Mouse (Mus musculus): ENCODE results near the gene Ak5. TPM values are rescaled to one million over a fixed set of nuclear protein-coding genes. Genes with fewer than 3 reads are reported as not detected.
"Not testable (repeated sequence)": the region's sequence is repeated elsewhere in the genome, so short reads cannot be mapped to it uniquely, and the experiment has no call there.

Gene Ak5
- total RNA-seq, 2 experiments from 2014 or later: 109 to 125 TPM

GRCm38 (mm10) chr3:152467312-152467711 is 200.8 kb downstream of the Ak5 start:
- intact Hi-C loops (cut with DNase I): no loop called here
- no peak for DNase-seq (ENCODE audit: low spot score in 2 of 2)

- intact Hi-C loops (cut with DNase I): no loop called here
- no peak for DNase-seq (ENCODE audit: low spot score in 2 of 2)
These were observed 201.3 kb downstream of the Ak5 start for GRCm38 (mm10) chr3:152466849-152467248.

- intact Hi-C loops (cut with DNase I): no loop called here
- DNase-seq (ENCODE audit: low spot score in 2 of 2): no peak
These were observed 202.8 kb downstream of the Ak5 start for GRCm38 (mm10) chr3:152465338-152465737.

DNA sequence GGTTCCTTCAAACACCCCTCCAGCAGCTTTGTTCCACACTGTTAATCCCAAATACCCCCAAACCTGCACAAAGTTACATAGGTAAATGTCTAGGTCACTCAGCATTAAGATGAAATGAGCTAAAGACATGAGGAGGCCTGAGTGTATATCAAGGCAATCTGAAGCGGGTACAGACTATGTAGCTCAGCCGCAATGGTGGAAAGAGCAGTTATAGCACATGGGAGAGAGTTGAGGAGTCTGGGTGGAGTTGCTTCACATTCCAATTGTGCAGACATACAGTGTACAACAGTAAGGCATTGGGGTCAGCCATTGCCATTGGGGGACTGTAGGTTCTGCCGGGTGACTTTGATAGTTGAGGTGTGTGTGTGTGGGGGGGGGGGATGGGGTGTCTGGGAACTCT is 203.7 kb downstream of the Ak5 start:
- intact Hi-C loops (cut with DNase I): no loop called here
- DNase-seq (ENCODE audit: low spot score in 2 of 2): no peak

DNA sequence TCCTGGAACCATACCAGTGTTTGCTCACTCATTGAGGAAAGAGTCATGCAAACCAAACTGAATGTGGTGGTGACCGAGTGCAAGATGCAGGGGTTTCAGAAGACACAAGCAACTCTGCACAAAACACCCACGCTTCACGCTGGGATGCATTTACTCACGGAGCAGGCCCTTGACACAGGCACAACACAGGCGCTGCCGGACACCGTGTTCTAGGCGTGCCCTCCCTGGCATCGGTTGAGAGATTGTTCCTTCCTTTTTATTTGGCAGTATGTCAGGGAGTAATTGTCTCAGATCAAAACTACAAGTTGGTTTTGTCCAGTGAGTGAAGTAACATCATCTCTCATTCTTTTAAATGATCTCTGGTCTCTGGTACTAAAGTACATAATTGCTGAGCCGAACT is 205.3 kb downstream of the Ak5 start:
- no peak for DNase-seq (ENCODE audit: low spot score in 2 of 2)
- intact Hi-C loops (cut with DNase I): no loop called here

- intact Hi-C loops (cut with DNase I): no loop called here
- DNase-seq (ENCODE audit: low spot score in 2 of 2): peak in 1 of 2 experiments; percentile 52
These were observed 206.1 kb downstream of the Ak5 start for GRCm38 (mm10) chr3:152462038-152462547.

GRCm38 (mm10) chr3:152460802-152461201 is 207.4 kb downstream of the Ak5 start:
- DNase-seq (ENCODE audit: low spot score in 2 of 2): no peak
- intact Hi-C loops (cut with DNase I): no loop called here

DNA sequence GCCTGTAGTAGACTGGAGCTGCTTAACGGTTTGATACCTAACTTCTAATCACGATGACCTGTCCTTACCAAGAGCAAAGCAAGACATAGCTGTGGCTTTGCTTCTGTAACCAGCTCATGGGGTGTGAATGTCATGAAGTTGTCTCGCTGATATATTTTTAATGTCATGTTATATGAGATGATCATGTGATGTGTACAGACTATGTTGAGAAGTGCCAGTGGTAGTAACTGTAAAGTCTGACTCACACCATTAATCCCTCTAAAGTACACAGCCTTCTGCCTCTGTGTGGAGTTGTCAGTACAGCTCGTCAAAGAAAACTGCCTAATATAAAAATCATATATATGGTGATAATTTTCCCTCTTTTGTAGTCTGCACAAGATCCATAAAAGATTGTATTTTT is 209.3 kb downstream of the Ak5 start:
- intact Hi-C loops (cut with DNase I); DNase-seq (ENCODE audit: low spot score in 2 of 2): not testable (repeated sequence)

DNA sequence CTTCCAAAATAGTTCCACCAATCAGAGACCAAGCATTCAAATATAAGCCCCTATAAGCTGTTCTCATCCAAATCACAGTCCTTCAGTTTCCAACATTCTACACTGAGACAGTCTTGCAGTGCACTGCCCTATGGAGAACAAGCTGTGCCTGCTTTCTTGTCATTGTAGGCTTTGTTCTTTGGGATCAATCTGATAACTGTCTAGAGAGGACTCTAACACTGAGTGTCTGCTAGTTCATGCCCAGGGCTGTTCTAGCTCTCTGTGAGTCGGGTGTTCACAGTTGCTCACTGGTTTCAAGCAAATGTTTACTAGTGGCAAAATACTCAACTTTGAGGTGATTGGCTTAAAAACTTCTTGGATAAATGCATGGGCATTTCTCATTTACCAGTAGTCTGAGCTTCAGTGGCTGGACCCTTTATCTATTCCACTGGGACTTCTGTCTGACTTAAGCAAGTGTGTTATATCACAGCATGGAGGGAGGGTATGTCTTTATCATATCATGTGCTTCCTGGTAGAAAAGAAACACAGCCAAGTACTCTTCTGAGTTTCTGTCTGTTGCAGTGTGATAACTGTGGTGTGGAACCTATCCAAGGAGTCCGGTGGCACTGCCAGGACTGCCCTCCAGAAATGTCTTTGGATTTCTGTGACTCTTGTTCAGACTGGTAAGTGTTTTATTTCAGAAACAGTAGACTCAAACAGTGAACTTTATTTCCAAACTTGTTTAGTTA is 210.7 kb downstream of the Ak5 start:
- DNase-seq (ENCODE audit: low spot score in 2 of 2): no peak
- intact Hi-C loops (cut with DNase I): no loop called here

- intact Hi-C loops (cut with DNase I): no loop called here
- no peak for DNase-seq (ENCODE audit: low spot score in 2 of 2)
These were observed 215.0 kb downstream of the Ak5 start for GRCm38 (mm10) chr3:152453163-152453562.

DNA sequence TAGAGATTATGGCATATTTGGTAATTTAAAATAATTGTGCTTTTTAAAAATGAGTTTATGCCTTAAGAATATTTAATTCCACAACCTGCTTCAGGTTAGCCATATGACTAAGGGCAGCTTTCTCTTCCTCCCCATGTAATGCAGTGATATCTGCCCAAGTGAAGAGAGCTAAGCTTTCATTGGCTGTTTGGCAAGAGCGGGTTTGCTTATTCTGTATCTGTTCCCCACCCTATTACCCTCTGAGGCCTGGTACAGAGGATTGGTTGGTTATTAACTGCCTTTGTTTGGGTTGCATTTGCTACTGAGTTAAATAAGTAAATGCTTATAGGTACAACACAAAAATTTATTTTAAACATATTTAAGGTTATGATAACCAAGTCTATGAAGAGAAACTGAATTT is 221.2 kb downstream of the Ak5 start:
- intact Hi-C loops (cut with DNase I): no loop called here
- no peak for DNase-seq (ENCODE audit: low spot score in 2 of 2)

GRCm38 (mm10) chr3:152444114-152444513 is 224.0 kb downstream of the Ak5 start:
- intact Hi-C loops (cut with DNase I): no loop called here
- DNase-seq (ENCODE audit: low spot score in 2 of 2): no peak

DNA sequence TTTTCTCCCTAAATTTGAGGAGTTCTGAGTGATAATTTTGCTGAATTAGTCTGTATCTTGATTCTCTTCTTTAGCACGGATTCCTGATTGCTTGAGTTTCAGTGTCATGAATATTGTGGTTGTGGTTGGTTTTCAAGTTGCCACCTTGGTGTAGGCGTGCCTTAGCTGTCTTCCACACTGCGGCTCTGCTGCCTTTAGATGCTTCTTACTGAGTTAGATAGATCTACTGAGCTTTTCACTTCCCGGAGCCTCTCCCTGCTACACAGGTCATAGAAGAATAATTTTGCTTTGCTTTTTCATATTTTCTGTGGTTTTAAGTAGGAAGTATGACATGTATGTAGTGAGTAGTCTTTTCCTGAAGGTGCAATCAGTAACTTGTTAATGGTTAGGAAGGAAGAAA is 225.4 kb downstream of the Ak5 start:
- DNase-seq (ENCODE audit: low spot score in 2 of 2): no peak
- intact Hi-C loops (cut with DNase I): no loop called here

DNA sequence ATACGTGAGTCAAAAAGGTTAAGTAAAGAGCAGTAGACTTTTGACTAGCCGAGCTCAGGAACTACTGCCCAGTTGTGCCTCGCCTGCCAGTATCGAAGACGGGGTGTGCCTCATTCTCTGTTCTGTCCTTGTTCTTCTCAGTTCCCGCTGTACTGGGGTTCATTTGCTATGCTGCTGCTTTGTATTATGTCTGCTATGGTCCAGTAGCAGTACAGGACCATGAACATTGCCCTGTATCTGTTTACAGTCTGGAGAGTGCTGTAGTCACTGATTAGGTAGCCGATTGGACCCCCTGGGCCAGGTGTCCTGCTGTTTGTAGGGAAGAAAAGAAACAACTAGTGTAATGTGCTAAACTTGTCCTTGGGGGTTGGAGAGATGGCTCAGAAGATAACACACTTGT is 230.1 kb downstream of the Ak5 start:
- no peak for DNase-seq (ENCODE audit: low spot score in 2 of 2)
- intact Hi-C loops (cut with DNase I): no loop called here

DNA sequence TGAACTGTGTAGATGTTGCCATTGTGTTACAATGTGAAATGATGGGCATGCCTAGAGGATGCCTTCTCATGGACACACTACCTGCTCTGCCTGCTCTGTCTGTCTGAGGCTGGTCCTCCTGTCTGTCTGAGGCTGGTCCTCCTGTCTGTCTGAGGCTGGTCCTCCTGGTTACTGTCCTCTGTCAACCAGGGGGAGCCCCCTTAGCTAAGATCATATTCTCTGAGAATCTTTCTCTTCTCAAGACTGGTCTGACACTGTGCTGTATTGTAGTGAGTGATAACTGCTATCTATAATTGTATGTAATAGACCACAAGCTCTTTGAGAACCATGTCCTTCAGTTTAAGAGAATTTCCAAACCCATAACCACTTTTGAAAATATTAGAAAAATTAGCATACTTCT is 232.6 kb downstream of the Ak5 start:
- intact Hi-C loops (cut with DNase I): no loop called here
- no peak for DNase-seq (ENCODE audit: low spot score in 2 of 2)

DNA sequence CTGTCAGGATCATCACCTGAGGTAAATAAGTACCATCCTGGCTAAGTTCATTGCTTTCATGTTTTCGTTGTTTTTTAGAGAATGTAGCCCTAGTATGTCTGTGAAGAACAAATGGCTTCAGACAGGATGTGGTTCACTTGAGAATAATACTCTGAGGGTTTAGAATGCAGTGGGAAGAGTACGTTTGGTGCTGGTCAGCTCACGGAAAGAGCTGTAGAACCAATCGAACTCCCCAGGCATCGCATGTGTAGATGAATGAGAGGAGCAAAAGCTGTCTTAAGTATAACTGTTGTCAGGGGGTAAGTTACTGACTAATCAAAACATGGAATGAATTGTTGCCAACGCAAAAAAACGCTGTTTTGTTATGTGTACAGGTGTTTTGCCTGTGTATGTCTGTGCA is 235.5 kb downstream of the Ak5 start:
- DNase-seq (ENCODE audit: low spot score in 2 of 2): no peak
- intact Hi-C loops (cut with DNase I): no loop called here

- intact Hi-C loops (cut with DNase I): no loop called here
- DNase-seq (ENCODE audit: low spot score in 2 of 2): no peak
These were observed 239.2 kb downstream of the Ak5 start for GRCm38 (mm10) chr3:152428925-152429324.

Other genes starting within 250 kb of the Ak5 start
- 10 to 100 TPM; 44.1 to 45.0 TPM for gene Pigk, start 45.7 kb upstream of the Ak5 start, total RNA-seq (2021)

All from left cerebral cortex, postnatal 14 days (tissue).